In genomic region chr3:51885920-51886319, GRCm38 (mm10) we compare ENCODE assay signal across 22 mouse cellular contexts.
DNase-seq lines count a peak whose midpoint lies in the region; TF ChIP-seq lines count a peak whose summit lies in the region.
"Had no signal": no experiment of that assay in that cellular context is flagged by ENCODE, and none has a peak within 500 bp of the region (broad histone marks: within the 10 kb centered on the region; RNA-seq: fewer than 3 reads in every experiment).

No protein-coding gene starts in this region.

- no peak for TF ChIP-seq CTCF in gastrocnemius, adult 2 months (IDR thresholded peaks at IDR 0.05)

- DNase-seq in adrenal gland, adult 2 months, result peak; percentile 30
- no peak for DNase-seq in adrenal gland, adult 8-10 months
- DNase-seq in gastrocnemius, adult 2 months, result peak; percentile 43
- no peak for DNase-seq in gastrocnemius, postnatal 4 days (ENCODE audit: low spot score in 2 of 2)
- DNase-seq in lung, postnatal 14 days, result peak; percentile 50
- no peak for DNase-seq in lung, postnatal 10 days
- no peak for DNase-seq in layer of hippocampus, postnatal 36 days
- DNase-seq in frontal cortex, postnatal 25 days (ENCODE audit: low spot score in 2 of 2), result no peak
- DNase-seq: cerebellum, adult 11-12 months; cerebellum, postnatal 14 days; embryo, embryonic 11 days; heart, adult 18-20 months; kidney, adult 9 months; kidney, postnatal 4 days; thymus, postnatal 14 days had no signal

- intact Hi-C loops in gastrocnemius, adult 2 months (cut with DNase I), result loop anchor here (5.0 kb wide), 1 partner anchor 311 kb away; no protein-coding TSS in a partner anchor

- no peak overlapping the region for H3K27ac ChIP-seq in gastrocnemius, adult 2 months
- H3K27ac ChIP-seq: forebrain, embryonic 15.5 days; heart, embryonic 13.5 days; hindbrain, embryonic 13.5 days; limb, embryonic 13.5 days; liver, embryonic 15.5 days; midbrain, embryonic 13.5 days; neural tube, embryonic 12.5 days had no signal

- H3K4me3 ChIP-seq in gastrocnemius, adult 2 months, result no peak overlapping the region
- H3K4me3 ChIP-seq: forebrain, embryonic 15.5 days; heart, embryonic 13.5 days; hindbrain, embryonic 13.5 days; limb, embryonic 13.5 days; liver, embryonic 15.5 days; midbrain, embryonic 13.5 days; neural tube, embryonic 12.5 days had no signal

Comparison
In these comparisons a context has a peak if more than half of its experiments do, and no peak if none do; other contexts are left out.
1. DNase-seq: peak in adrenal gland, adult 2 months (single experiment), gastrocnemius, adult 2 months (single experiment) and lung, postnatal 14 days (single experiment); none in adrenal gland, adult 8-10 months (single experiment), gastrocnemius, postnatal 4 days (0 of 2), lung, postnatal 10 days (single experiment), layer of hippocampus, postnatal 36 days (0 of 2) and frontal cortex, postnatal 25 days (0 of 2).